9 mouse cellular contexts compared by ENCODE assay signal in genomic region chr1:184782161-184782513, GRCm38 (mm10). TPM values are rescaled to one million over a fixed set of nuclear protein-coding genes. Genes with fewer than 3 reads are reported as not detected.
A peak's percentile ranks its signal among the peaks of the same experiment; 100 is the strongest.
DNase-seq lines count a peak whose midpoint lies in the region; ATAC-seq lines count a peak whose summit lies in the region.
"Had no signal": no experiment of that assay in that cellular context is flagged by ENCODE, and none has a peak within 500 bp of the region (broad histone marks: within the 10 kb centered on the region; RNA-seq: fewer than 3 reads in every experiment).

No protein-coding gene starts in this region.

- peak; percentile 86 for ATAC-seq in intestine, embryonic 16.5 days
- ATAC-seq in megakaryocyte, adult 5-6 weeks (ENCODE audit: poor library complexity, severe bottlenecking), result no peak

- no peak overlapping the region for H3K4me3 ChIP-seq in intestine, embryonic 16.5 days (ENCODE audit: low read length)

- peak; percentile 31 for DNase-seq in gastrocnemius, postnatal 25 days
- DNase-seq in gastrocnemius, postnatal 4 days (ENCODE audit: low spot score in 2 of 2), result no peak
- DNase-seq in NIH3T3 (ENCODE audit: low read depth), result peak; percentile 67
- peak; percentile 73 for DNase-seq in lung, postnatal 25 days (ENCODE audit: low spot score)
- DNase-seq in cerebellum, postnatal 14 days, result no peak
- DNase-seq in spleen, postnatal 10 days (ENCODE audit: low spot score in 2 of 2), result no peak

- no peaks in the 10 kb centered on the region for H3K9me3 ChIP-seq in intestine, embryonic 16.5 days (ENCODE audit: control insufficient read depth, low read length)

- H3K27me3 ChIP-seq in intestine, embryonic 16.5 days (replicated peaks; ENCODE audit: control insufficient read depth, insufficient read depth, low read length), result 0 out of 2 replicates have a peak, but pooled peaks cover 2% of the 10 kb centered on the region

- 24% methylated on average over 14 of the region's 14 CpGs for WGBS in intestine, embryonic 16.5 days

- no peak overlapping the region for H3K4me2 ChIP-seq in intestine, embryonic 16.5 days (ENCODE audit: low read depth, low read length)

- no peak overlapping the region for H3K9ac ChIP-seq in intestine, embryonic 16.5 days (ENCODE audit: low read depth, low read length)

- peaks cover 23% of the 10 kb centered on the region for H3K4me1 ChIP-seq in intestine, embryonic 16.5 days (ENCODE audit: control insufficient read depth, insufficient read depth, low read length)

- peak overlapping the region; percentile 64; the same call in 1 of the 2 replicates for H3K27ac ChIP-seq in intestine, embryonic 16.5 days (ENCODE audit: low read length)

- no peaks in the 10 kb centered on the region for H3K36me3 ChIP-seq in intestine, embryonic 16.5 days (ENCODE audit: control insufficient read depth, insufficient read depth, low read length)

RNA-seq across cellular contexts. Expression of gene Marc1, which starts 29.0 kb away (rescaled TPM):
- under 1 TPM in 1 of 2 experiments, not detected in 1; 0.38 TPM for total RNA-seq in gastrocnemius, postnatal 25 days (2021)
- under 1 TPM in 1 of 2 experiments, not detected in 1; 0.83 TPM for total RNA-seq in gastrocnemius, postnatal 4 days (2021)
- 1.1 and 1.5 TPM in 2 replicates for polyA plus RNA-seq in intestine, embryonic 16.5 days (2015; fragmentation: Nextera tagmentation; extraction: Ambion mirVana)
- total RNA-seq in megakaryocyte, adult 5-6 weeks (2015), result 0.62 TPM in 1 of 2 replicates, not detected in the other
- 0.37 TPM in 1 of 2 replicates, not detected in the other for total RNA-seq in megakaryocyte, adult 5-6 weeks (2017)
- total RNA-seq: left cerebral cortex, postnatal 25 days had no signal

RNA-seq across cellular contexts. Expression of gene Hlx, which starts 49.7 kb away (rescaled TPM):
- 10 to 100 TPM in 1 of 2 experiments, 1 to 10 TPM in 1; 5.9 to 10.0 TPM for total RNA-seq in gastrocnemius, postnatal 25 days (2021)
- total RNA-seq in gastrocnemius, postnatal 4 days (2021), result 10 to 100 TPM; 22.5 to 27.7 TPM
- 30.0 and 33.8 TPM in 2 replicates for polyA plus RNA-seq in intestine, embryonic 16.5 days (2015; fragmentation: Nextera tagmentation; extraction: Ambion mirVana)
- 29.3 and 39.3 TPM in 2 replicates for total RNA-seq in megakaryocyte, adult 5-6 weeks (2015)
- 23.3 and 27.1 TPM in 2 replicates for total RNA-seq in megakaryocyte, adult 5-6 weeks (2017)

Comparison
In these comparisons a context has a peak if more than half of its experiments do, and no peak if none do; other contexts are left out.
1. DNase-seq: peak in gastrocnemius, postnatal 25 days (single experiment), NIH3T3 (single experiment) and lung, postnatal 25 days (single experiment); none in gastrocnemius, postnatal 4 days (0 of 2), cerebellum, postnatal 14 days (0 of 2) and spleen, postnatal 10 days (0 of 2).